Mouse (Mus musculus) hindbrain, embryonic 16.5 days (tissue): Measurements from ENCODE around the gene Lrmp. TPM values are rescaled to one million over a fixed set of nuclear protein-coding genes. Genes with fewer than 3 reads are reported as not detected.

Experiments used
- ATAC-seq: fragments of 200-750 bp; cut with Nextera tagmentation; 2 replicates; pipeline ENCODE4 v1.8.0; 2017; ENCODE audit warnings: moderate TSS enrichment, moderate library complexity
- H3K27ac ChIP-seq: fragments of 300-500 bp; sonication (generic); 2 replicates; pipeline ENCODE4 v1.5.1; 2014; ENCODE audit warnings: low read depth, mild to moderate bottlenecking, control low read depth, low read length, moderate library complexity
- H3K27me3 ChIP-seq: fragments of 300-500 bp; sonication (generic); replicated peaks from 2 replicates; pipeline ENCODE4 v1.6.1; 2014; ENCODE audit warnings: low read length; ENCODE audit not compliant: control insufficient read depth, insufficient read depth
- H3K36me3 ChIP-seq: fragments of 300-500 bp; sonication (generic); 2 replicates; pipeline ENCODE4 v1.6.1; 2014; ENCODE audit warnings: mild to moderate bottlenecking, low read length, moderate library complexity, mixed read lengths; ENCODE audit not compliant: control insufficient read depth, insufficient read depth
- H3K4me1 ChIP-seq: fragments of 300-500 bp; sonication (generic); 2 replicates; pipeline ENCODE4 v1.6.1; 2014; ENCODE audit warnings: low read depth, low read length; ENCODE audit not compliant: control insufficient read depth, insufficient read depth
- H3K4me2 ChIP-seq: fragments of 300-500 bp; sonication (generic); 2 replicates; pipeline ENCODE4 v1.6.1; 2014; ENCODE audit warnings: mild to moderate bottlenecking, low read length, control low read depth, moderate library complexity
- H3K4me3 ChIP-seq: fragments of 300-500 bp; sonication (generic); 2 replicates; pipeline ENCODE4 v1.5.1; 2014; ENCODE audit warnings: mild to moderate bottlenecking, low read length, control low read depth, moderate library complexity
- H3K9ac ChIP-seq: fragments of 300-500 bp; sonication (generic); 2 replicates; pipeline ENCODE4 v1.6.1; 2014; ENCODE audit warnings: low read depth, mild to moderate bottlenecking, control low read depth, low read length, moderate library complexity
- H3K9me3 ChIP-seq: fragments of 300-500 bp; sonication (generic); 2 replicates; pipeline ENCODE4 v1.6.1; 2014; ENCODE audit warnings: mild to moderate bottlenecking, low read length, moderate library complexity; ENCODE audit not compliant: control insufficient read depth
- WGBS: fragments of 180-500 bp; shearing (Covaris S2); extraction: QIAGEN DNeasy Blood & Tissue Kit; methylation state at CpG from one replicate; pipeline ENCODE4 v1.1.7; 2014; 5-methylcytosine and 5-hydroxymethylcytosine counted together
- polyA plus RNA-seq: library from polyadenylated mRNA; unstranded; fragments of >200 nt; fragmentation: Nextera tagmentation; extraction: Ambion mirVana; gene quantifications from 2 replicates; pipeline ENCODE4 v1.2.1, GENCODE M21; 2015

The Lrmp gene
- polyA plus RNA-seq, 1 experiment from 2014 or later: 0.89 TPM

DNA sequence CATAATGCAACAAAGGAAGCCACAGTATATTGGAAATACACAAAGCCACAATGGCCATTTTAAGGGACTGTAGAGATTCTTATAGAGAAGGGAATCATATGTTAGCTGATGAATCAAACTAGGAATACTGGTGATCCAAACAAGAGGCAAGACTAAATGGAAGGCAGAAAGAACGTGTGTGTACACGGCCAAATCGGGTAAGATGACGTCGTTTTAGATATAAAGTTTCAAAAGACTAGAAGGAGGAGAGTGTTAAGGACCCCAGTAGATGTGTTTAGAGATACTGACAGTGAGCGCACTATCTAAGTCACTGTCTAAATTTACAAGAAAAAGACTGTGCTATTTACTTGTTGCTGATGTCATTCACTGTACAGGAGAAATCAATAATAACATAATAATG lies 108.8 kb downstream of the Lrmp start:
- H3K9ac ChIP-seq: no peak overlapping the region
- H3K27me3 ChIP-seq: no peaks in the 10 kb centered on the region
- no peak overlapping the region for H3K4me2 ChIP-seq
- no peak overlapping the region for H3K4me3 ChIP-seq
- H3K36me3 ChIP-seq: peaks cover 2% of the 10 kb centered on the region; the same call in 1 of the 2 replicates
- H3K4me1 ChIP-seq: no peaks in the 10 kb centered on the region
- no peak overlapping the region for H3K27ac ChIP-seq
- no peaks in the 10 kb centered on the region for H3K9me3 ChIP-seq
- WGBS: 92% methylated on average over 6 of the region's 6 CpGs
- ATAC-seq: no peak

Other genes starting within 250 kb of the Lrmp start
- 110 and 116 TPM in 2 replicates for gene Bcat1, start 39.5 kb upstream of the Lrmp start, polyA plus RNA-seq
- gene Casc1, start 95.4 kb downstream of the Lrmp start, polyA plus RNA-seq: 1.1 and 1.6 TPM in 2 replicates
- 26.7 and 27.1 TPM in 2 replicates for gene Etfrf1, start 95.5 kb downstream of the Lrmp start, polyA plus RNA-seq
- 77.7 and 86.0 TPM in 2 replicates for gene Kras, start 134.6 kb downstream of the Lrmp start, polyA plus RNA-seq